Mouse (Mus musculus) CD4-positive, CD25-positive, alpha-beta regulatory T cell, adult 9 weeks (primary cell): ENCODE measurements around the gene Taar9. TPM values are rescaled to one million over a fixed set of nuclear protein-coding genes. Genes with fewer than 3 reads are reported as not detected.

Source experiments
- polyA plus RNA-seq: library from polyadenylated mRNA; unstranded; fragments of 100-300 nt; shearing (Covaris generic); gene quantifications from one replicate; pipeline ENCODE4 v1.2.1, GENCODE M21; 2017

Taar9 gene
- not detected for polyA plus RNA-seq

DNA sequence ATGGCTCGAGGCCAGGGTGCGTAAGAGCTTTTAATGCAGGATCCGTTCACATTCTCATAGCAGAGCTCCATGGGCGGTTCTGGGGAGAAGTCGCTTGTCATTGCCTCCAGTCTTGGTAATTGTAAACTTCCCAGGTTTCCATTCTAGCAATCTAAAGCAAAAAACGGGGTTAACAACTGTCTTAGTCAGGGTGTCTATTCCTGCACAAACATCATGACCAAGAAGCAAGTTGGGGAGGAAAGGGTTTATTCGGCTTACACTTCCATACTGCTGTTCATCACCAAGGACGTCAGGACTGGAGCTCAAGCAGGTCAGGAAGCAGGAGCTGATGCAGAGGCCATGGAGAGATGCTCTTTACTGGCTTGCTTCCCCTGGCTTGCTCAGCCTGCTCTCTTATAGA is at the start of gene Taar9:
Gene Taar9 (minus strand): TSS at position 101 of the 400 bp plus-strand sequence.

DNA sequence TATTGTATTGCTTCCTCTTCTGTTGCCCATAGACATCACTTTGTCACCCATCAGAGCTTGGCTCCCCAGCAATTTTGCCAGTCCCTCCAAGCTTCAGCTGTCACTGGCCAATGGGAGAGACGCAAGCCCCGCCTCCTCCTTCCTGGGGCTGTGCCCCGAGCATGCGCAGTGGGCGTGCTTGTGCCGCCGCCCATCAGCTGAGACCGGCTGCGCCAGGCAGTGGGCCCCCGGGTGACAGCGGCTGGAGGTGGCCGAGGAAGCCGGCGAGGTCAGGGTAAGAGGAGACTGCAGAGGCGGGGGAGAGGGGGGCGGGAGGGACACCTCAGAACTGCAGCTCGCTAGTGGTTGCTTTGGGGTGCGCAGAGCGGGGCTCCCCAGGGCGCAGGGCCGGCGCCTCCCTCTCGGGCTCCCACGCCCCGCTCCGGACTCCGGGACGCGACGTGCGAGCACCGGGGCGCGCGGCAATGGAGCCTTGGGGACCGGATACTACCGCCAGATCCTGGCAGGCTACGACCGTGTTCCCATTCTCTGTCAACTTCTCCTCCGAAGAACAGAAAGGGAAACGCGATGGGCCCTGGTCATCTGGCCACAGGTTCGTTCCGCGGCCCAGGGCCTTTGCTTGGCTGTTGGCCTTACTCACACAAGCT is 39.9 kb upstream of the Taar9 start, which contains the start of gene Stx7:
Gene Stx7 (plus strand): TSS at position 168 of the 647 bp plus-strand sequence.

DNA sequence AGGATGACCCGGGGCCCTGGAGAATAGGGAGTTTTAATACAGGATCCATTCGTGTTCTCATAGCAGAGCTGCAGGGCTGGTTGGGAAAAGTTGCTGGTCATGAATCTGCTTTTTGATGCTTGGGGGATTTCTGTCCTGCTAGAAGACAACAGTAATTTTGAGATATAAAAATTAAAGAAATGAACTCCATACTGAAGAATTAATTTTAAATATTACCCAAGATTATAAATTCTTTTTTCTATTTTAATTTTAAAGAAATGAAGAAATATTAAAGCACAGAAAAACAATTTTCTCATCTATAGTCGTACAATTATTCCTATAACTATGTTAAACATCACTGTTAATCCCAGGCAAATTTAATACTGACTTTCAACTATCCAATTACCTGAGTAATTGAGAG is 7.5 kb downstream of the Taar9 start, which contains the start of gene Taar8c:
Gene Taar8c (minus strand): TSS at position 101 of the 400 bp plus-strand sequence.

DNA sequence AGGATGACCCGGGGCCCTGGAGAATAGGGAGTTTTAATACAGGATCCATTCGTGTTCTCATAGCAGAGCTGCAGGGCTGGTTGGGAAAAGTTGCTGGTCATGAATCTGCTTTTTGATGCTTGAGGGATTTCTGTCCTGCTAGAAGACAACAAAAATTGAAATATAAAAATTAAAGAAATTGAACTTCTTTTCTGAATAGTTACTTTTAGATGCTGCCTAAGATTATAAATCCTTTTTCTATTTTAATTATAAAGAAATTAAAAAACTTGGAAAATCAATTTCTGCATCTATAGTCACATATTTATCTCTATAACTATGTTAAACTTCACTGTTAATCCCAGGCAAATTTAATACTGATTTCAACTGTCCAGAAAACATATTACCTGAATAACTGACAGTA is 17.1 kb downstream of the Taar9 start, which contains the start of gene Taar8b:
Gene Taar8b (minus strand): TSS at position 101 of the 400 bp plus-strand sequence.

GRCm38 (mm10) chr10:24076200-24076599 is 33.1 kb downstream of the Taar9 start, which contains the start of gene Taar8a:
Gene Taar8a (plus strand): TSS chr10:24076500.

Other genes with a start within 250 kb of the Taar9 start
- gene Vnn1, start 214.8 kb downstream of the Taar9 start, polyA plus RNA-seq = not detected
- gene Taar1, start 189.2 kb downstream of the Taar9 start, polyA plus RNA-seq = 0.25 TPM
- gene Taar2, start 171.0 kb downstream of the Taar9 start, polyA plus RNA-seq = not detected
- not detected for gene Taar3, start 160.0 kb downstream of the Taar9 start, polyA plus RNA-seq
- gene Taar4, start 149.0 kb downstream of the Taar9 start, polyA plus RNA-seq = not detected
- not detected for gene Taar5, start 138.8 kb downstream of the Taar9 start, polyA plus RNA-seq
- not detected for gene Taar6, start 123.9 kb downstream of the Taar9 start, polyA plus RNA-seq
- not detected for gene Taar7a, start 116.1 kb downstream of the Taar9 start, polyA plus RNA-seq
- not detected for gene Taar7b, start 109.6 kb downstream of the Taar9 start, polyA plus RNA-seq
- gene Taar7d, start 82.3 kb downstream of the Taar9 start, polyA plus RNA-seq = not detected
- gene Taar7e, start 71.9 kb downstream of the Taar9 start, polyA plus RNA-seq = not detected
- gene Taar7f, start 60.0 kb downstream of the Taar9 start, polyA plus RNA-seq = not detected
- gene Taar8a, start 33.0 kb downstream of the Taar9 start, polyA plus RNA-seq = not detected
- not detected for gene Taar8b, start 17.2 kb downstream of the Taar9 start, polyA plus RNA-seq
- not detected for gene Taar8c, start 7.6 kb downstream of the Taar9 start, polyA plus RNA-seq
- 47.3 TPM for gene Stx7, start 39.8 kb upstream of the Taar9 start, polyA plus RNA-seq
- gene Moxd1, start 114.0 kb upstream of the Taar9 start, polyA plus RNA-seq = not detected